Mouse (Mus musculus): ENCODE results near the gene Ppp2r5e. TPM values are rescaled to one million over a fixed set of nuclear protein-coding genes. Genes with fewer than 3 reads are reported as not detected.

Ppp2r5e gene
- polyA plus RNA-seq, 1 experiment from 2014 or later: 19.6 TPM

Other genes starting within 250 kb of the Ppp2r5e start
- not detected in 2 replicates for gene Gphb5, start 179.5 kb downstream of the Ppp2r5e start, polyA plus RNA-seq (2015; fragmentation: Nextera tagmentation; extraction: Ambion mirVana)
- 5.4 and 7.0 TPM in 2 replicates for gene Wdr89, start 73.3 kb upstream of the Ppp2r5e start, polyA plus RNA-seq (2015; fragmentation: Nextera tagmentation; extraction: Ambion mirVana)
- 8.0 and 8.6 TPM in 2 replicates for gene Sgpp1, start 139.5 kb upstream of the Ppp2r5e start, polyA plus RNA-seq (2015; fragmentation: Nextera tagmentation; extraction: Ambion mirVana)
- 48.5 and 53.5 TPM in 2 replicates for gene Syne2, start 221.9 kb upstream of the Ppp2r5e start, polyA plus RNA-seq (2015; fragmentation: Nextera tagmentation; extraction: Ambion mirVana)